Mouse (Mus musculus) MEL (cell line): ENCODE data around the gene Nkiras2. TPM values are rescaled to one million over a fixed set of nuclear protein-coding genes. Genes with fewer than 3 reads are reported as not detected.

Experiments
- DNase-seq: peaks from one replicate; pipeline ENCODE4 v3.0.0; 2011; ENCODE audit warnings: low read depth, low spot score
- H3K27ac ChIP-seq: 2 replicates; pipeline ENCODE4 v1.5.1; 2012; ENCODE audit warnings: low read depth, mild to moderate bottlenecking, control low read depth, low read length, moderate library complexity; ENCODE audit not compliant: control insufficient read depth
- H3K27me3 ChIP-seq, 2 experiments: fragments of 150-350 bp in 1 of 2; sonication (generic) in 1 of 2; 2 replicates each; pipeline ENCODE4 v1.6.1; 2012; ENCODE audit warnings: low read length in 2 of 2, mild to moderate bottlenecking in 2 of 2, improper control_type of control experiment in 1 of 2, moderate library complexity in 1 of 2; ENCODE audit not compliant: insufficient read depth in 2 of 2, control insufficient read depth in 1 of 2
- H3K36me3 ChIP-seq, 2 experiments: 2 replicates each; pipeline ENCODE4 v1.6.1; 2012 to 2014; ENCODE audit warnings: low read length in 2 of 2, improper control_type of control experiment in 1 of 2, inconsistent platforms in 1 of 2, mild to moderate bottlenecking in 1 of 2; ENCODE audit not compliant: insufficient read depth in 2 of 2, control insufficient read depth in 1 of 2
- H3K4me1 ChIP-seq, 2 experiments: fragments of 150-350 bp in 1 of 2; sonication (generic) in 1 of 2; 2 replicates each; pipeline ENCODE4 v1.6.1; 2012; ENCODE audit warnings: low read length in 2 of 2, improper control_type of control experiment in 1 of 2, mild to moderate bottlenecking in 1 of 2; ENCODE audit not compliant: insufficient read depth in 2 of 2, control insufficient read depth in 1 of 2
- H3K4me3 ChIP-seq, 2 experiments: fragments of 150-350 bp in 1 of 2; sonication (generic) in 1 of 2; 2 replicates each; pipeline ENCODE4 v1.5.1; 2012; ENCODE audit warnings: low read depth in 2 of 2, low read length in 2 of 2, mild to moderate bottlenecking in 2 of 2, moderate library complexity in 2 of 2, control low read depth in 1 of 2, improper control_type of control experiment in 1 of 2; ENCODE audit not compliant: control insufficient read depth in 1 of 2, insufficient read depth in 1 of 2
- H3K79me2 ChIP-seq: 2 replicates; pipeline ENCODE4 v1.6.1; 2012; ENCODE audit warnings: mild to moderate bottlenecking, low read length, moderate library complexity; ENCODE audit not compliant: control insufficient read depth, poor library complexity, insufficient read depth
- H3K9ac ChIP-seq: 2 replicates; pipeline ENCODE4 v1.6.1; 2012; ENCODE audit warnings: low read depth, mild to moderate bottlenecking, control low read depth, low read length, moderate library complexity; ENCODE audit not compliant: control insufficient read depth, poor library complexity, severe bottlenecking
- H3K9me3 ChIP-seq: fragments of 150-350 bp; sonication (generic); replicated peaks from 2 replicates; pipeline ENCODE4 v1.6.1; 2012; ENCODE audit warnings: mild to moderate bottlenecking, low read length, improper control_type of control experiment, moderate library complexity; ENCODE audit not compliant: insufficient read depth
- BHLHE40 ChIP-seq: IDR thresholded peaks from 2 replicates; pipeline ENCODE4 v1.6.1; 2012; ENCODE audit warnings: low read depth, mild to moderate bottlenecking, inconsistent platforms, low read length, improper control_type of control experiment, borderline replicate concordance
- CHD1 ChIP-seq: IDR thresholded peaks from 2 replicates; pipeline ENCODE4 v1.6.1; 2012; ENCODE audit warnings: low read depth, mild to moderate bottlenecking, inconsistent platforms, low read length, improper control_type of control experiment
- CHD2 ChIP-seq: IDR thresholded peaks from 2 replicates; pipeline ENCODE4 v1.6.1; 2011; ENCODE audit warnings: low read length, improper control_type of control experiment
- CTCF ChIP-seq, 3 experiments: IDR thresholded peaks in 2 of 3; conservative IDR thresholded peaks in 1 of 3; 2 replicates each; pipeline ENCODE4 v1.5.1; 2011 to 2012; ENCODE audit warnings: low read length in 3 of 3, low read depth in 2 of 3, mild to moderate bottlenecking in 2 of 3, improper control_type of control experiment in 1 of 3, inconsistent platforms in 1 of 3, mixed read lengths in 1 of 3, moderate library complexity in 1 of 3; ENCODE audit not compliant: control insufficient read depth in 1 of 3, insufficient read depth in 1 of 3, poor library complexity in 1 of 3, severe bottlenecking in 1 of 3
- ELF1 ChIP-seq: IDR thresholded peaks from 2 replicates; pipeline ENCODE4 v1.6.1; 2014; ENCODE audit warnings: low read depth, mild to moderate bottlenecking, inconsistent platforms, low read length, improper control_type of control experiment, moderate library complexity
- EP300 ChIP-seq, 2 experiments: IDR thresholded peaks; 2 replicates each; pipeline ENCODE4 v1.6.1; 2011; ENCODE audit warnings: improper control_type of control experiment in 2 of 2, low read length in 2 of 2, low read depth in 1 of 2, mild to moderate bottlenecking in 1 of 2
- GATA1 ChIP-seq: IDR thresholded peaks from 2 replicates; pipeline ENCODE4 v1.6.1; 2011; ENCODE audit warnings: low read depth, low read length, improper control_type of control experiment
- HCFC1 ChIP-seq: IDR thresholded peaks from 2 replicates; pipeline ENCODE4 v1.6.1; 2012; ENCODE audit warnings: low read depth, mild to moderate bottlenecking, inconsistent platforms, low read length, improper control_type of control experiment, moderate library complexity
- MAFK ChIP-seq: IDR thresholded peaks from 2 replicates; pipeline ENCODE4 v1.6.1; 2011; ENCODE audit warnings: low read depth, mild to moderate bottlenecking, low read length, improper control_type of control experiment, borderline replicate concordance
- MAX ChIP-seq: IDR thresholded peaks from 2 replicates; pipeline ENCODE4 v1.6.1; 2011; ENCODE audit warnings: low read length, improper control_type of control experiment
- MAZ ChIP-seq: IDR thresholded peaks from 2 replicates; pipeline ENCODE4 v1.6.1; 2012; ENCODE audit warnings: low read depth, mild to moderate bottlenecking, inconsistent platforms, low read length, improper control_type of control experiment
- MXI1 ChIP-seq: IDR thresholded peaks from 2 replicates; pipeline ENCODE4 v1.6.1; 2011; ENCODE audit warnings: mild to moderate bottlenecking, low read depth, low read length, improper control_type of control experiment
- MYC ChIP-seq: IDR thresholded peaks from 2 replicates; pipeline ENCODE4 v1.6.1; 2011; ENCODE audit warnings: low read depth, mild to moderate bottlenecking, low read length, improper control_type of control experiment, moderate library complexity
- NELFE ChIP-seq: IDR thresholded peaks from 2 replicates; pipeline ENCODE4 v1.6.1; 2011; ENCODE audit warnings: low read depth, low read length, improper control_type of control experiment
- NRF1 ChIP-seq: IDR thresholded peaks from 2 replicates; pipeline ENCODE4 v1.6.1; 2014; ENCODE audit warnings: low read depth, mild to moderate bottlenecking, inconsistent platforms, low read length, improper control_type of control experiment, moderate library complexity; ENCODE audit not compliant: poor library complexity, insufficient read depth, severe bottlenecking
- POLR2AphosphoS5 ChIP-seq: IDR thresholded peaks from 2 replicates; pipeline ENCODE4 v1.6.1; 2012; ENCODE audit warnings: low read depth, borderline replicate concordance, mild to moderate bottlenecking, inconsistent platforms, low read length, moderate library complexity, mixed read lengths
- RAD21 ChIP-seq: IDR thresholded peaks from 2 replicates; pipeline ENCODE4 v1.6.1; 2011; ENCODE audit warnings: mild to moderate bottlenecking, low read depth, low read length, improper control_type of control experiment
- SIN3A ChIP-seq: IDR thresholded peaks from 2 replicates; pipeline ENCODE4 v1.6.1; 2012; ENCODE audit warnings: low read length, improper control_type of control experiment, inconsistent platforms
- TBP ChIP-seq: IDR thresholded peaks from 2 replicates; pipeline ENCODE4 v1.8.0; 2011; ENCODE audit warnings: low read depth, low read length, improper control_type of control experiment
- TCF12 ChIP-seq: IDR thresholded peaks from 2 replicates; pipeline ENCODE4 v1.6.1; 2014; ENCODE audit warnings: low read depth, mild to moderate bottlenecking, inconsistent platforms, low read length, improper control_type of control experiment, moderate library complexity
- UBTF ChIP-seq: IDR thresholded peaks from 2 replicates; pipeline ENCODE4 v1.6.1; 2012; ENCODE audit warnings: low read depth, mild to moderate bottlenecking, inconsistent platforms, low read length, improper control_type of control experiment, moderate library complexity, borderline replicate concordance; ENCODE audit not compliant: insufficient read depth
- USF2 ChIP-seq, 2 experiments: IDR thresholded peaks; 2 replicates each; pipeline ENCODE4 v1.6.1; 2011 to 2012; ENCODE audit warnings: improper control_type of control experiment in 2 of 2, low read length in 2 of 2, borderline replicate concordance in 1 of 2, inconsistent platforms in 1 of 2, low read depth in 1 of 2, mild to moderate bottlenecking in 1 of 2; ENCODE audit not compliant: insufficient read depth in 1 of 2
- ZKSCAN1 ChIP-seq: IDR thresholded peaks from 2 replicates; pipeline ENCODE4 v1.6.1; 2012; ENCODE audit warnings: low read depth, mild to moderate bottlenecking, inconsistent platforms, low read length, improper control_type of control experiment, moderate library complexity
- ZMIZ1 ChIP-seq: IDR thresholded peaks from 2 replicates; pipeline ENCODE4 v1.6.1; 2012; ENCODE audit warnings: low read depth, mild to moderate bottlenecking, inconsistent platforms, low read length, improper control_type of control experiment, moderate library complexity
- ZNF384 ChIP-seq: IDR thresholded peaks from 2 replicates; pipeline ENCODE4 v1.6.1; 2012; ENCODE audit warnings: low read depth, mild to moderate bottlenecking, inconsistent platforms, low read length, improper control_type of control experiment
- polyA plus RNA-seq, 2 experiments: library from polyadenylated mRNA; stranded (reverse) in 1 of 2; unstranded in 1 of 2; fragments of >175 nt in 1 of 2; fragments of >200 nt in 1 of 2; gene quantifications; 2 replicates each; pipeline versions ENCODE4 v1.2.1 to v1.2.4; 2012; ENCODE audit warnings: low replicate concordance in 2 of 2, low read depth in 1 of 2; ENCODE audit not compliant: insufficient read length in 2 of 2, insufficient read depth in 1 of 2, missing spikeins in 1 of 2
- total RNA-seq: library from RNA; depleted of rRNA; stranded (reverse); fragments of 300-350 nt; gene quantifications from 2 replicates; pipeline ENCODE4 v1.2.3, GENCODE M21; 2012; rRNA removed

Gene Nkiras2
- total RNA-seq, result 37.1 and 40.5 TPM in 2 replicates
- polyA plus RNA-seq, result 10 to 100 TPM in 1 of 2 experiments, not detected in 1; 49.9 TPM

GRCm38 (mm10) chr11:100618761-100619484 is at the start of gene Nkiras2:
Nkiras2 (plus strand) TSS chr11:100619244.
- no peaks in the 10 kb centered on the region for H3K27me3 ChIP-seq
- peaks cover 5 to 28% of the 10 kb centered on the region in 2 experiments for H3K36me3 ChIP-seq
- peak within 1 kb of the TSS; percentile 90 for H3K27ac ChIP-seq
- peak within 1 kb of the TSS; percentile 94 for H3K9ac ChIP-seq
- no peaks in the 10 kb centered on the region for H3K9me3 ChIP-seq
- peak; percentile 95 for DNase-seq
- H3K4me1 ChIP-seq, result peaks cover 5 to 24% of the 10 kb centered on the region in 2 experiments
- peak within 1 kb of the TSS; percentile 87 to 94 for H3K4me3 ChIP-seq
- peaks cover 56% of the 10 kb centered on the region for H3K79me2 ChIP-seq
- peak; percentile 89 for TF ChIP-seq SIN3A
- peak; percentile 12; the same call in 1 of the 2 replicates for TF ChIP-seq MYC
- TF ChIP-seq NELFE, result peak; percentile 71
- TF ChIP-seq MXI1, result peak; percentile 87
- no peak; the same call in 1 of the 2 replicates for TF ChIP-seq ZMIZ1
- TF ChIP-seq MAX, result peak; percentile 41
- TF ChIP-seq UBTF, result no peak
- peak; percentile 55; the same call in 1 of the 2 replicates for TF ChIP-seq ELF1
- TF ChIP-seq TCF12, result 0 out of 2 replicates have a peak, but pooled peaks have one; percentile 30
- peak; percentile 94 for TF ChIP-seq MAZ
- 0 out of 2 replicates have a peak, but pooled peaks have one; percentile 8 for TF ChIP-seq NRF1
- TF ChIP-seq EP300 (IDR thresholded peaks at IDR 0.05; ENCODE audit: low read depth in 1 of 2, low read length in 2 of 2), result peak in 1 of 2 experiments; percentile 32; a peak in 2 of 4 replicates
- no peak for TF ChIP-seq POLR2AphosphoS5
- peak; percentile 26; the same call in 1 of the 2 replicates for TF ChIP-seq TBP
- no peak for TF ChIP-seq ZKSCAN1
- peak; percentile 75 for TF ChIP-seq HCFC1
- TF ChIP-seq, all 39 proteins: peak for 12

- H3K79me2 ChIP-seq, result no peaks in the 10 kb centered on the region
- H3K27ac ChIP-seq, result no peak overlapping the region
- peaks cover 0 to 4% of the 10 kb centered on the region in 2 experiments; a peak in 2 of 4 replicates for H3K36me3 ChIP-seq
- peak; percentile 40 for DNase-seq
- no peaks in the 10 kb centered on the region for H3K27me3 ChIP-seq
- no peak for TF ChIP-seq TCF12
- TF ChIP-seq UBTF, result no peak
- TF ChIP-seq CTCF (IDR thresholded peaks at IDR 0.05 in 2 of 3, conservative IDR thresholded peaks at IDR 0.05 in 1 of 3; ENCODE audit: control insufficient read depth in 1 of 3, insufficient read depth in 1 of 3, low read depth in 2 of 3, low read length in 3 of 3, poor library complexity in 1 of 3, severe bottlenecking in 1 of 3), result 0 out of 6 replicates have a peak, but pooled peaks of 1 of the 3 experiments have one; percentile 0
- no peak for TF ChIP-seq USF2 (IDR thresholded peaks at IDR 0.05; ENCODE audit: borderline replicate concordance in 1 of 2, insufficient read depth in 1 of 2, low read depth in 1 of 2, low read length in 2 of 2)
- no peak for TF ChIP-seq MYC
- no peak for TF ChIP-seq RAD21
- TF ChIP-seq ZNF384, result 0 out of 2 replicates have a peak, but pooled peaks have one; percentile 38
- no peak for TF ChIP-seq POLR2AphosphoS5
- TF ChIP-seq GATA1, result no peak
- TF ChIP-seq BHLHE40, result no peak
- TF ChIP-seq HCFC1, result no peak
- no peak for TF ChIP-seq NRF1
- no peak for TF ChIP-seq CHD2
- no peak for TF ChIP-seq ZMIZ1
- no peak for TF ChIP-seq MAFK
- TF ChIP-seq CHD1, result no peak
- H3K4me1 ChIP-seq, result peaks cover 2 to 18% of the 10 kb centered on the region in 2 experiments; a peak in 3 of 4 replicates
- no peak overlapping the region for H3K4me3 ChIP-seq
- no peaks in the 10 kb centered on the region for H3K9me3 ChIP-seq
- H3K9ac ChIP-seq, result no peak overlapping the region
Observed at GRCm38 (mm10) chr11:100569789-100570188, 49.3 kb upstream of the Nkiras2 start.
